Mouse (Mus musculus): ENCODE data around the gene Nrbp1. TPM values are rescaled to one million over a fixed set of nuclear protein-coding genes. Genes with fewer than 3 reads are reported as not detected.

The Nrbp1 gene
- total and polyA plus RNA-seq, 3 experiments, result 17.3 to 77.1 (median 38.2) TPM

DNA sequence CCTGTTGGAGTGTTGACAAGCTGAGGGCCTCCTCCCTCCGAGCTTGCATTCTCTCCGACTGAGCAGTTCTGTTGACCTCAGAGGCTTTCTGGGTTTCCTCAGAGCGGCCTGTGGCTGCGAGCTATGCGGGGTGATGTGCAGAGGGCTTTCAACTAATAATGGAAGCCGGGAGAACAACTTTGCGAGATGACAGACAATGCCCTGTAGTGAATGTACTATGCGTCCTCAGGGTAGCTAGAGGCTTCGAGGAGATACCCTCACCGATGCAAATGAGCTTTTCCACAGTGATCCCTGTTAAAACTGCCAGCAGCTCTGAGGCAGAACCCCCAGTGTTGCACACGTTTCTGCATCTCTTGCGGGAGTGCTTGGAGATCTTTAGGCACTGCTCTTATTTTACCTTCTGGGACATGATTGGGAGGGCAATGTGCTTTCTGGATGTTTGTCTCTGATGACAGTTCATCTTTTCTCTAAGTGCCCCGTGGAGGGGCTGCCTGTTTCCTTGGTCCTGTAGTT, 914 bp downstream of the Nrbp1 start:
- H3K4me1 ChIP-seq (ENCODE audit: insufficient read depth, low read depth, low read length), result peaks cover 14% of the 10 kb centered on the region
- no peak for ATAC-seq (ENCODE audit: extremely low read depth, insufficient number of reproducible peaks, low FRiP score, poor library complexity, severe bottlenecking)
- peaks cover 31% of the 10 kb centered on the region for H3K36me3 ChIP-seq (replicated peaks)
- H3K4me3 ChIP-seq (ENCODE audit: low read depth, low read length), result peak overlapping the region; percentile 92
- H3K9me3 ChIP-seq (replicated peaks), result no peaks in the 10 kb centered on the region
- peaks cover 3% of the 10 kb centered on the region; the same call in 1 of the 2 replicates for H3K27me3 ChIP-seq (ENCODE audit: insufficient read depth, low read length)
- DNase-seq (ENCODE audit: low spot score), result no peak
- TF ChIP-seq POLR2AphosphoS5 (IDR thresholded peaks at IDR 0.05; ENCODE audit: insufficient replicate concordance, low read depth, low read length) (no peak), CTCF (IDR thresholded peaks at IDR 0.05; ENCODE audit: low read depth, low read length) (no peak), GATA2 (IDR thresholded peaks at IDR 0.05; ENCODE audit: borderline replicate concordance, low read depth, low read length) (no peak), TAL1 (conservative IDR thresholded peaks at IDR 0.05; ENCODE audit: low read depth, low read length) (no peak), GATA1 (IDR thresholded peaks at IDR 0.05; ENCODE audit: borderline replicate concordance, low read length) (no peak)

DNA sequence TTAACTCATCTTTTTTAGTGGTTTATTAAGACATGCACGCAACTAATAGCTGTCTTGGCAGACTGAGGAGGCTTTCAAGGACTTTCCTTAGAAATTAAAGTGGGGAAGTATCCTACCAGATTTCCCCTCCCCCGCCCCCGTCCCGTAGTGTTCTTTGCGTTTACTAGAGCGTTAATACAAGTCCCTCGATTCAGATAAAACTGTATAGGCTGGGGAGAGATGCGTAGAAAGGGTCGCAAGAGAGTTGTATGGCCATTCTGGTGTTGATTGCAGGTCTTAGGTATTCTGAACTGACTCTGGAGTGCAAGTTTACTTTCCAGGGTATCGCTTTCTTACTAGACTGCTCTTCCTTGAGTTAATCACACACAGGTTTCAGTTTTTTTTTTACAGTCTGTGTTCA, 1.5 kb downstream of the Nrbp1 start:
- H3K9me3 ChIP-seq (replicated peaks), result no peaks in the 10 kb centered on the region
- H3K27me3 ChIP-seq (ENCODE audit: insufficient read depth, low read length), result peaks cover 2% of the 10 kb centered on the region; the same call in 1 of the 2 replicates
- TF ChIP-seq CTCF (IDR thresholded peaks at IDR 0.05; ENCODE audit: low read depth, low read length), result no peak
- TF ChIP-seq GATA2 (IDR thresholded peaks at IDR 0.05; ENCODE audit: borderline replicate concordance, low read depth, low read length), result no peak
- no peak for TF ChIP-seq TAL1 (conservative IDR thresholded peaks at IDR 0.05; ENCODE audit: low read depth, low read length)
- no peak for TF ChIP-seq GATA1 (IDR thresholded peaks at IDR 0.05; ENCODE audit: borderline replicate concordance, low read length)
- TF ChIP-seq POLR2AphosphoS5 (IDR thresholded peaks at IDR 0.05; ENCODE audit: insufficient replicate concordance, low read depth, low read length), result no peak
- ATAC-seq (ENCODE audit: extremely low read depth, insufficient number of reproducible peaks, low FRiP score, poor library complexity, severe bottlenecking) (no peak), DNase-seq (ENCODE audit: low spot score) (no peak)
- no peak overlapping the region; the same call in 1 of the 2 replicates for H3K4me3 ChIP-seq (ENCODE audit: low read depth, low read length)
- peaks cover 37% of the 10 kb centered on the region for H3K36me3 ChIP-seq (replicated peaks)
- H3K4me1 ChIP-seq (ENCODE audit: insufficient read depth, low read depth, low read length), result peaks cover 14% of the 10 kb centered on the region

DNA sequence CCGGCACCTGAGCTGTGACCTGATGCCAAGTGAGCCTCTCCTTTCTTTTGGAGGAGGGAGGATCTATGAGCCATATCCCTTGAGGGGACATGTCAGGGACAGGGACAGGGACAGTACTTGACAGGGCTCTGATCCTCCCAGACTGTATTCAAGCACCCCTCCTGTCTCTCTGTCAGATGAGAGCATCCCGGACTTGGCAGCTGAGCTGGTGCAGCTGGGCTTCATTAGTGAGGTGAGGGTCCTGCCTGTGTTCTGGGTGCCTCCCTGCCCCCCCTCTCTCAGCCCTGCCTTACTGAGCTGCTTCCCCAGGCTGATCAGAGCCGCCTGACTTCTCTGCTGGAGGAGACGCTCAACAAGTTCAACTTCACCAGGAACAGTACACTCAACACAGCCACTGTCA, 10.1 kb downstream of the Nrbp1 start:
- H3K4me3 ChIP-seq (ENCODE audit: low read depth, low read length), result peak overlapping the region; percentile 77; the same call in 1 of the 2 replicates
- TF ChIP-seq GATA1 (IDR thresholded peaks at IDR 0.05; ENCODE audit: borderline replicate concordance, low read length) (no peak), TAL1 (conservative IDR thresholded peaks at IDR 0.05; ENCODE audit: low read depth, low read length) (no peak), CTCF (IDR thresholded peaks at IDR 0.05; ENCODE audit: low read depth, low read length) (no peak), GATA2 (IDR thresholded peaks at IDR 0.05; ENCODE audit: borderline replicate concordance, low read depth, low read length) (no peak), POLR2AphosphoS5 (IDR thresholded peaks at IDR 0.05; ENCODE audit: insufficient replicate concordance, low read depth, low read length) (no peak)
- no peaks in the 10 kb centered on the region for H3K27me3 ChIP-seq (ENCODE audit: insufficient read depth, low read length)
- DNase-seq (ENCODE audit: low spot score), result no peak
- no peaks in the 10 kb centered on the region for H3K9me3 ChIP-seq (replicated peaks)
- peaks cover 43% of the 10 kb centered on the region for H3K4me1 ChIP-seq (ENCODE audit: insufficient read depth, low read depth, low read length)
- ATAC-seq (ENCODE audit: extremely low read depth, insufficient number of reproducible peaks, low FRiP score, poor library complexity, severe bottlenecking), result no peak
- peaks cover 94% of the 10 kb centered on the region for H3K36me3 ChIP-seq (replicated peaks)

DNA sequence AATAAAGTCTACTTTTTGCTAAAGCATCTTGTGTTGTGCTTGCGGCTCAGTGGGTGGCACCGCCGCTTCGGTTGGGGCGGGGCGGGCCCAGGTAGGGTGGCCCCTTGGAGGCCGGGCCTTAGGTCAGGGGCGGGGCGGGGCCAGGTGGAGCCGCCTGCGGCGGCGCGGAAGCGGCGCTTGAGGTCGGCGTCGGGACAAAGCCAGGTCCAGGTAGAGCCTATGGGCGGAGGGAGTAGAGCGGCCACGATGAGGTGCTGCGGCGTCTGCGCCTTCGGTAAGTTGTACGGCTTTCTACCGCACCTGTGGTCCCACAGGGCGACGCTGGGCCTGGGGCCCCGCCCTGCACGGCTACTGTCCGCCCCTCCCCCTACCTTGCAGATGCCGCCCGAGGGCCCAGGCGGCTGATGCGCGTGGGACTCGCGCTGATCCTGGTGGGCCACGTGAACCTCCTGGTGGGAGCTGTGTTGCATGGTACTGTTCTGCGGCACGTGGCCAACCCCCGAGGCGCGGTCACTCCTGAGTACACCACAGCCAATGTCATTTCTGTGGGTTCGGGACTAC, 11.0 kb downstream of the Nrbp1 start, which contains the start of gene Krtcap3:
Gene Krtcap3, plus strand, starts transcription at position 151 of the 561 bp plus-strand sequence.
- DNase-seq (ENCODE audit: low spot score), result peak; percentile 49
- ATAC-seq (ENCODE audit: extremely low read depth, insufficient number of reproducible peaks, low FRiP score, poor library complexity, severe bottlenecking), result peak; percentile 41
- Histone ChIP-seq H3K4me3 (ENCODE audit: low read depth, low read length) (peak within 1 kb of the TSS; percentile 77), H3K4me1 (ENCODE audit: insufficient read depth, low read depth, low read length) (peaks cover 43% of the 10 kb centered on the region), H3K9me3 (replicated peaks) (no peaks in the 10 kb centered on the region), H3K27me3 (ENCODE audit: insufficient read depth, low read length) (no peaks in the 10 kb centered on the region), H3K36me3 (replicated peaks) (peaks cover 93% of the 10 kb centered on the region)
- TF ChIP-seq TAL1 (conservative IDR thresholded peaks at IDR 0.05; ENCODE audit: low read depth, low read length), result no peak
- TF ChIP-seq GATA2 (IDR thresholded peaks at IDR 0.05; ENCODE audit: borderline replicate concordance, low read depth, low read length), result no peak
- no peak for TF ChIP-seq POLR2AphosphoS5 (IDR thresholded peaks at IDR 0.05; ENCODE audit: insufficient replicate concordance, low read depth, low read length)
- no peak for TF ChIP-seq CTCF (IDR thresholded peaks at IDR 0.05; ENCODE audit: low read depth, low read length)
- TF ChIP-seq GATA1 (IDR thresholded peaks at IDR 0.05; ENCODE audit: borderline replicate concordance, low read length), result no peak

DNA sequence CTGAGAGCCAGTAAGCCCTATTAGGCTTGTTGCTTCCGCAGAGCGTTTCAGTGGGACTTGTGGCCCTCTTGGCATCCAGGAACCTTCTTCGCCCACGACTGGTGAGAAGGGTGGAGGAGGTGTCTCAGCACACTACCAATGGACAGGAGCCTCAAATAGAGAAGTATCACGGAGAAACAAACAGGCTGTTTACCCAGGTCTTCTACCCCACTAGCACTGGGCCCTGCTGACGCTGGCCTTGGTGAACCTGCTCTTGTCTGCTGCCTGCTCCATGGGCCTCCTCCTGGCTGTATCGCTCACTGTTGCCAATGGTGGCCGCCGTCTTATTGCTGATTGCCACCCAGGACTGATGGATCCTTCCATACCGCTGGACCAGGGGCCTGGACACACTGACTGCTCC, 11.5 kb downstream of the Nrbp1 start:
- Histone ChIP-seq H3K4me1 (ENCODE audit: insufficient read depth, low read depth, low read length) (peaks cover 43% of the 10 kb centered on the region), H3K4me3 (ENCODE audit: low read depth, low read length) (peak overlapping the region; percentile 77), H3K9me3 (replicated peaks) (no peaks in the 10 kb centered on the region), H3K36me3 (replicated peaks) (peaks cover 91% of the 10 kb centered on the region), H3K27me3 (ENCODE audit: insufficient read depth, low read length) (no peaks in the 10 kb centered on the region)
- TF ChIP-seq GATA2 (IDR thresholded peaks at IDR 0.05; ENCODE audit: borderline replicate concordance, low read depth, low read length), result no peak
- no peak for TF ChIP-seq TAL1 (conservative IDR thresholded peaks at IDR 0.05; ENCODE audit: low read depth, low read length)
- DNase-seq (ENCODE audit: low spot score) (peak; percentile 13), ATAC-seq (ENCODE audit: extremely low read depth, insufficient number of reproducible peaks, low FRiP score, poor library complexity, severe bottlenecking) (0 out of 2 replicates have a peak, but pooled peaks have one; percentile 17)

DNA sequence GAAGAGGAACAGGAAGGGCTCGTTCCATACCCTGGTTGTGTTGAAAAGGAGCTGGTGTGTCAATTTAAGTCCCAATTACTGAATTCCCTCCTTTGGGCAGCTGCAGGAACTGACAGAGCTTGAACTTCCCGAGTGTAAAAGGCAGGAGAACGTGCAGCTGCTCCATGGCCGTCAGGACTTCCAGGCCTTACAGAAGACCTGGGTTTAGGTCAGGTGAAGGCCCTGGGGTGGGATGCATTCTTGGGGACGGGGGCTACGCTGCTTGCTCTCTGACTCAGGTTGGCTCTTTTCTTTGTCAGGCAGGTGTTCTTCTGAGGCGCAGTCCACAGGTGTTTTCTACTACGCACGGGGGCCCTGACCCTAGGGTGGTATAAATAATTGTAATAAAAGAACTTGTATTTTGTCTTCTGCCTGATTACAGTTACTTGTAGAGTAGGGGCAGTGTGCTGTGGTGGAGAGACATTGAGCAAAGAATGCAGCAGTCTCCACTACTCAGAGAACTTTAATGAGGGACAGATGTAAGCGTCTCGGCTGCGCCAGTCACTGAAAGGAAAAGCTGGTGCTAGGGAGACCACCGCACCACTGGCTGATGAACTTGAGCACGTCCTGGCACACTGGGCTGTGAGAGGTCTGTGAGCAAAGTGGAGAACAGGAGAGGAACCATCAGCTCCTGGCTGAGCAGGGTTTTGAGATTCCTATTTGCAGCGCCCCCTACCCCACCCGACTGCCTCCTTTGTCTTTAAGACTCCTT, 12.3 kb downstream of the Nrbp1 start:
- Histone ChIP-seq H3K4me1 (ENCODE audit: insufficient read depth, low read depth, low read length) (peaks cover 43% of the 10 kb centered on the region), H3K4me3 (ENCODE audit: low read depth, low read length) (no peak overlapping the region; the same call in 1 of the 2 replicates), H3K27me3 (ENCODE audit: insufficient read depth, low read length) (no peaks in the 10 kb centered on the region), H3K9me3 (replicated peaks) (no peaks in the 10 kb centered on the region), H3K36me3 (replicated peaks) (peaks cover 91% of the 10 kb centered on the region)
- ATAC-seq (ENCODE audit: extremely low read depth, insufficient number of reproducible peaks, low FRiP score, poor library complexity, severe bottlenecking) (no peak), DNase-seq (ENCODE audit: low spot score) (no peak)
- no peak for TF ChIP-seq POLR2AphosphoS5 (IDR thresholded peaks at IDR 0.05; ENCODE audit: insufficient replicate concordance, low read depth, low read length)
- no peak for TF ChIP-seq TAL1 (conservative IDR thresholded peaks at IDR 0.05; ENCODE audit: low read depth, low read length)
- TF ChIP-seq CTCF (IDR thresholded peaks at IDR 0.05; ENCODE audit: low read depth, low read length), result no peak
- no peak for TF ChIP-seq GATA2 (IDR thresholded peaks at IDR 0.05; ENCODE audit: borderline replicate concordance, low read depth, low read length)
